Mouse (Mus musculus): ENCODE measurements around the gene Slc26a5. TPM values are rescaled to one million over a fixed set of nuclear protein-coding genes. Genes with fewer than 3 reads are reported as not detected.

Slc26a5 gene
- polyA plus RNA-seq, 1 experiment: not detected

- DNase-seq: no peak
- Histone ChIP-seq H3K4me3 (replicated peaks; ENCODE audit: extremely low read depth, low read depth, low read length) (no peak overlapping the region), H3K4me1 (ENCODE audit: control insufficient read depth, insufficient read depth, low read length) (no peaks in the 10 kb centered on the region)
- TF ChIP-seq CTCF (IDR thresholded peaks at IDR 0.05; ENCODE audit: insufficient read depth, low read length) (no peak), POLR2A (IDR thresholded peaks at IDR 0.05; ENCODE audit: borderline replicate concordance, extremely low read depth, low read depth, low read length) (no peak)
- 75% methylated on average over 7 of the region's 7 CpGs for WGBS
Observed at GRCm38 (mm10) chr5:21826370-21826769, 39.0 kb downstream of the Slc26a5 start.

- no peak for DNase-seq
- no peaks in the 10 kb centered on the region for H3K4me1 ChIP-seq (ENCODE audit: control insufficient read depth, insufficient read depth, low read length)
- TF ChIP-seq CTCF (IDR thresholded peaks at IDR 0.05; ENCODE audit: insufficient read depth, low read length) (peak; percentile 40), POLR2A (IDR thresholded peaks at IDR 0.05; ENCODE audit: borderline replicate concordance, extremely low read depth, low read depth, low read length) (no peak)
- no peak overlapping the region for H3K4me3 ChIP-seq (replicated peaks; ENCODE audit: extremely low read depth, low read depth, low read length)
- WGBS: 47% methylated on average over 1 of the region's 1 CpGs
Observed at GRCm38 (mm10) chr5:21813994-21814393, 51.4 kb downstream of the Slc26a5 start.

DNA sequence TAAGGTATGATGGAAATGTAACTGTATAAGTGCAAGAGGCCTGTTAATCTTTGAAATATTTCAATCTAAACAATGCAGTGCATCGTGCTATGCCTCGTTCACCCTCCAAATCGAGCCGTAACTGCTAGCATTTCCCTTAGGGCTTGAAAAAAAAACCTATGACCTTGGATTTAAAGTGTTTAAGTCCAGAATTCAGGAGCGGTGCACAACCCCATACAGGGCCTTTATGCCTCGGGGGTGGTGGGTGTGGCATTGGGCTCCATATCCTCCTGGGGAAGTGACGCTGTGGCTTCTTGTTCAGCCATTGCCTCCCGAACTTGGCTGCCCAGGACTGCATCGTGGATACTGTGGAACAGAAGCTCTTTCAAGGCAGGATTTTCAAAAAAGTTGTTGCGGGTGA, 54.5 kb downstream of the Slc26a5 start:
- Histone ChIP-seq H3K4me1 (ENCODE audit: control insufficient read depth, insufficient read depth, low read length) (no peaks in the 10 kb centered on the region), H3K4me3 (replicated peaks; ENCODE audit: extremely low read depth, low read depth, low read length) (no peak overlapping the region)
- 73% methylated on average over 10 of the region's 10 CpGs for WGBS
- TF ChIP-seq POLR2A (IDR thresholded peaks at IDR 0.05; ENCODE audit: borderline replicate concordance, extremely low read depth, low read depth, low read length) (no peak), CTCF (IDR thresholded peaks at IDR 0.05; ENCODE audit: insufficient read depth, low read length) (no peak)
- DNase-seq: no peak

DNA sequence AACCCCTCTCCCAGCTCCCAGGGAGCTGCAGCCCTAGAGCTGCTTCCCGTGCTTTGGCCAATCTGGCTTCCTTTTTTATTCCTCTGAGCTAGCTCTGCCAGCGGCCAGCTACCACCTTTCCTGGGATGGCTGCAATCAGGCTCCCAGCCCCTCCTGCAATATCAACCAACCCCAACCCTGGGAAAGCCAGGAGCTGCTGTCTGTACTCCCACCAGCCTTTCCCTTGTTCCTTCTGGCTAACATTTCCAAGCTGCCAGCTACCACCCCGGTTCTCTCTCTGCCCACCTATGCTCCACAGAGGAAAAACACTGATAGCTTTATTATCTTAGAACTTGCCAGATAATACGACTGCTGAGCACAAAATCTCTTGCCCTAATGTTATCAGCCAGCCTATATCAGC, 60.6 kb downstream of the Slc26a5 start:
- no peaks in the 10 kb centered on the region for H3K4me1 ChIP-seq (ENCODE audit: control insufficient read depth, insufficient read depth, low read length)
- no peak overlapping the region for H3K4me3 ChIP-seq (replicated peaks; ENCODE audit: extremely low read depth, low read depth, low read length)
- no peak for DNase-seq
- WGBS: 69% methylated on average over 4 of the region's 4 CpGs
- no peak for TF ChIP-seq CTCF (IDR thresholded peaks at IDR 0.05; ENCODE audit: insufficient read depth, low read length)
- TF ChIP-seq POLR2A (IDR thresholded peaks at IDR 0.05; ENCODE audit: borderline replicate concordance, extremely low read depth, low read depth, low read length): no peak

DNA sequence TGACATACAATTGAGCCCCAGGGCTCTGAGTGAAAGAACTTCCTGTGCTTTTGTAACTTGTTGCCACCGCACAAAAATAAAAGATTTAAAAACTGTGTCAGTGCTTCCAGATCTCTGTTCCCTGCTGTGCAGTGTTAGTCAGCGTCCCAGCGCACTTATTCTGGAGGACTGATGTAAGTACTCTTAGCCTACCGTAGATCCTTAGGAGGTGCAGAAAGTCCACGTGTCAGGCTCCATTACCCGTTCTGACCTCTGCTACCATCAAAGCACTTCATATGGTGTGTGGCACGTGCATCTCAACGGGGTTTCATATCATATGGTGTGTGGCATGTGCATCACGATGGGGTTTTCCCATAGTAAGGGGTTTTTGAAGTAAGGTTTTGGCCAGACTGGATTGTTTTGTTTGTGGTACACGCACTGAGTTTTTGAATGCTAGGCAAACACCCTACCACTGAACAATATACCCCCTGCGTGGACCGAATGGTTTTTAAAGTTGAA, 61.7 kb downstream of the Slc26a5 start:
- TF ChIP-seq POLR2A (IDR thresholded peaks at IDR 0.05; ENCODE audit: borderline replicate concordance, extremely low read depth, low read depth, low read length) (no peak), CTCF (IDR thresholded peaks at IDR 0.05; ENCODE audit: insufficient read depth, low read length) (no peak)
- no peak overlapping the region for H3K4me3 ChIP-seq (replicated peaks; ENCODE audit: extremely low read depth, low read depth, low read length)
- no peaks in the 10 kb centered on the region for H3K4me1 ChIP-seq (ENCODE audit: control insufficient read depth, insufficient read depth, low read length)
- WGBS: 88% methylated on average over 12 of the region's 12 CpGs
- DNase-seq: no peak

DNA sequence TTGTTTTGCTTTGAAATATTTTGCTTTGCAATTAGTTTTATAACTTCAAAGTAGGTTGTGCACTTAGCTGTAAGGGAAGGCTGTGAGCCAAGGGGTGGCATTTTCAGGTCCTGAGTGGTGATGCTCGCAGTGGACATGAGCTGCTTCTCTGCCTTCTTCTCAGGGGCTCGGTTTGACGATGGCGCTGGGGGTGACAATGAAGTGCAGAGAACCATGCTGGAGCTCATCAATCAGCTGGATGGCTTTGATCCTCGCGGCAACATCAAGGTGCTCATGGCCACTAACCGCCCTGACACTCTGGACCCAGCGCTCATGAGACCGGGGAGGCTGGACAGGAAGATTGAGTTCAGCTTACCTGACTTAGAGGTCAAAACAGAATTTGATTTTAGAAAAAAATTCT, 62.5 kb downstream of the Slc26a5 start:
- no peaks in the 10 kb centered on the region for H3K4me1 ChIP-seq (ENCODE audit: control insufficient read depth, insufficient read depth, low read length)
- no peak for TF ChIP-seq CTCF (IDR thresholded peaks at IDR 0.05; ENCODE audit: insufficient read depth, low read length)
- TF ChIP-seq POLR2A (IDR thresholded peaks at IDR 0.05; ENCODE audit: borderline replicate concordance, extremely low read depth, low read depth, low read length): no peak
- no peak overlapping the region for H3K4me3 ChIP-seq (replicated peaks; ENCODE audit: extremely low read depth, low read depth, low read length)
- 89% methylated on average over 9 of the region's 9 CpGs for WGBS
- DNase-seq: no peak

DNA sequence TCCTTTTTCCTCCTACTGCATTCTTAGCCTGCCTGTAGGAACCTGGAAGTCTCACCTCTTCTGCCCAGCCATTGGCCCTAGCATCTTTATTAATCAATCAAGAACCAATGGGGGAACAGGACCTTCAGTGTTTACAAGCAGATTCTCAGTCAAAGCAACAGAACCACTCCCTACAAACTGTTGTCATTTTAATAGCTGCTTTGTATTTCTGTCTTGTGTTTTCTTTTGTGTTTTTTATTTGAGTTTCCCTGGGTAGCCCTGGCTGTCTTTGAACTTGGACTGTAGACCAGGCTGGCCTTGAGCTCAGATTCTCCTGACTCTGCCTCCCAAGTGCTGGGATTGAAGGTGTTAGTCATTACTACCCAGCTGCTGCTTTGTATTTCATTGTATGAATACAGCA, 73.2 kb downstream of the Slc26a5 start:
- H3K4me3 ChIP-seq (replicated peaks; ENCODE audit: extremely low read depth, low read depth, low read length): no peak overlapping the region
- no peak for TF ChIP-seq CTCF (IDR thresholded peaks at IDR 0.05; ENCODE audit: insufficient read depth, low read length)
- TF ChIP-seq POLR2A (IDR thresholded peaks at IDR 0.05; ENCODE audit: borderline replicate concordance, extremely low read depth, low read depth, low read length): no peak
- no peak for DNase-seq

DNA sequence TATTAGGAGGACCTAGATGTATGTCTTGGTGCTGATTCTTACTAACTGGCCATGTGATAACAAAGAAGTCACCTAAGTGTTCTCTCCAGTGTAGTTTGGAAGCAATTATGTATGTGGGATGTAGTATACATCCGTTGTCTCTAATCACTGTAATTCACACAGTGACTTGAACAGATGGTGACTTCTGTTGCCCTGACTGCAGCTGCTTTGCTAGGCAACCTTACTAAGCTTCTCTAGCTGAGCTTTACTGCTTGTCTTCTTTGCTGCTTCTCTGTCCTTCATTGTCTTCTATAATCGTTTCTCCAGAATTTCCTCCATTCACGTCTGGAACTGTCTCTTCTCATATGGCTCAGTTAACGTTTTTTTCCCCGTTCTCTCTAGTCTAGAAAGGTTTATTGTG, 76.3 kb downstream of the Slc26a5 start:
- 72% methylated on average over 5 of the region's 5 CpGs for WGBS
- Histone ChIP-seq H3K4me1 (ENCODE audit: control insufficient read depth, insufficient read depth, low read length) (peaks cover 5% of the 10 kb centered on the region), H3K4me3 (replicated peaks; ENCODE audit: extremely low read depth, low read depth, low read length) (no peak overlapping the region)
- no peak for DNase-seq
- no peak for TF ChIP-seq CTCF (IDR thresholded peaks at IDR 0.05; ENCODE audit: insufficient read depth, low read length)
- TF ChIP-seq POLR2A (IDR thresholded peaks at IDR 0.05; ENCODE audit: borderline replicate concordance, extremely low read depth, low read depth, low read length): no peak

More for the DNA sequence above, 73.2 kb downstream of the Slc26a5 start:
- H3K4me1 ChIP-seq (ENCODE audit: control insufficient read depth, insufficient read depth, low read length): peaks cover 3% of the 10 kb centered on the region; the same call in 1 of the 2 replicates

DNA sequence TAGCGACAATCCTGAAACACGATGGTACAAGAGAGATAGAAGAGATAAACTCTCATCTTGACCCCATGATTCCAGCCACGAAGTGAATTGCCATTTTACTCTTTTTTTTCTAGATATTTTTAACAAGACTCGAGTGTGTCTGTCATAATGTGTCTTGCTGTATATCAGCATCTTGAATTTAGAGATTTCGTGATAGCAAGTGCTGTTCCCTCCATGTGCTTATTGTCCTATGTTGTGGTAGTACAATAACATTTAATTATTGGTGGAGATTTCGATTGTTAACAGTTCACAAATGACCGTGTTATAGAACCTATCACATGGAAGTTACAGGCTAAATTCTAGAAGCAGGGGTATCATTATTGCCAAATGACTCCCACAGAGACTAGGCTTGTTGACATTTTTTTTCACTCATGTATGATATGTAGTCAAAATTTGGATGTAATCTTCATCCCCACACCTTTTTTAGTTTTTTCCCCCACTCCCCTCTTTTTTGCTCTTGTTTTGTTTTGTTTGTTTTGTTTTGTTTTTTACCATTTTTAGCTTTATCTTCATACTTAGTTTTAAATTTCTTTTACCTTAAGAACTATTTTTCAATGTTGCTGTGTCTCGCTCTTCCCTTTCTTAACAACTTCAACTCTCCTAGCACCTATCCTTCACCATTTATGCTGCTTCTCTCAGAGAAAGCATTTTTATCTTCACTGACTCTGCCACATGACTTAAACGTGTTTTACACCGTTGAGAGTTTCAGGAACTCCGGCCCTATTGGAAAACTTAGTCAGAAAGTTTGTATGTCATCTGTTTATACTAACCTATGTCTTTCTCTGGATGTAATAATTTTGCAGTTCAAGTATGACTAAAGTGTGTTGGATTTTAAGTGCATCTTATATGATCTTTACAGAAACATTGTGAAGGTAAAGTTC, 78.0 kb downstream of the Slc26a5 start:
- WGBS: 29% methylated on average over 11 of the region's 11 CpGs
- Histone ChIP-seq H3K4me3 (replicated peaks; ENCODE audit: extremely low read depth, low read depth, low read length) (peak overlapping the region; percentile 99), H3K4me1 (ENCODE audit: control insufficient read depth, insufficient read depth, low read length) (peaks cover 5% of the 10 kb centered on the region)
- DNase-seq: no peak
- TF ChIP-seq CTCF (IDR thresholded peaks at IDR 0.05; ENCODE audit: insufficient read depth, low read length) (no peak), POLR2A (IDR thresholded peaks at IDR 0.05; ENCODE audit: borderline replicate concordance, extremely low read depth, low read depth, low read length) (no peak)
